Mouse (Mus musculus) thymus, adult 18-20 months (tissue): ENCODE data around the gene Lama2.

Source experiments
- DNase-seq, 2 experiments: peaks; one replicate each; pipeline ENCODE4 v3.0.0; 2022; ENCODE audit warnings: mixed read lengths in 2 of 2

The Lama2 gene

DNA sequence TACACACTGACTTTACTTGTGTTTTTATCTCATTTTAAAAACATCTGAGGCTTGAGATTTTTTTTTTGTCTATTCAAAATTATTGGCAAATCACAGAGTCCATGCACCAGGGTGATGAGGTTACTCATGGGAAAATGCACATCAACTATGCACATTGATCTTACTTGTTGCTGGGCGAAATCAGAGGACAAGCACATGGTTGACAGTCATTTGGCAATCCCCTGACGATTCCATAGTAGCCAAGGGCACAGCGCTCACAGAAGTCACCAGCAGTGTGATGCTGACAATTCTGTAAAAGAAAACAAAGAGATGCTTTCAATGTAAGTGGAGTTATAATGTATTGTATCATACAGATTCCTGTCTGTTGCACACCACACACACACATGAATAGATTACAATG lies 454.8 kb downstream of the Lama2 start:
- no peak for DNase-seq

- DNase-seq, result no peak
Measured at GRCm38 (mm10) chr10:27162364-27162763, 457.2 kb downstream of the Lama2 start.

- DNase-seq, result no peak
Measured at GRCm38 (mm10) chr10:27150220-27150619, 469.3 kb downstream of the Lama2 start.

DNA sequence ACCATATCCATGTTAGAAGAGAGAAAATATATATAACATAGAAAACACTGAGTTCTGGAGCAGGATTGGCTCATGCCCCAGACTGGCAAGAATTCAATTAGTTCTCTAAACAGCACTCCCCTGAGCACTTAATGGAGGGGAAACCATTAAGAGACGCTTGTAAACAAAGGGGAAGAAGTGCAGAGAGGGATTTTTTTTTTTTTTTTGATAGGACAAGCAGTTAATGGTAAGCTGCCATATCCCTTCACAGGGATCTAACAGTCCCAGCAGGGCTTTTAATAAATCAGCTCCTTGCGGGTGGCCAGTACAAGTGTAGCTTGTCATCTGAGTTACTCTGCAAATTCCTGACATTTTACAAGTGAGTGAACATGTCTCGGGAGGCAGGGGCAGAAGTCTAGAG lies 479.1 kb downstream of the Lama2 start:
- DNase-seq, result no peak

GRCm38 (mm10) chr10:27135768-27136167 lies 483.8 kb downstream of the Lama2 start:
- DNase-seq, result no peak

GRCm38 (mm10) chr10:27133135-27133534 lies 486.4 kb downstream of the Lama2 start:
- no peak for DNase-seq

GRCm38 (mm10) chr10:27127454-27127853 lies 492.1 kb downstream of the Lama2 start:
- DNase-seq, result no peak

DNA sequence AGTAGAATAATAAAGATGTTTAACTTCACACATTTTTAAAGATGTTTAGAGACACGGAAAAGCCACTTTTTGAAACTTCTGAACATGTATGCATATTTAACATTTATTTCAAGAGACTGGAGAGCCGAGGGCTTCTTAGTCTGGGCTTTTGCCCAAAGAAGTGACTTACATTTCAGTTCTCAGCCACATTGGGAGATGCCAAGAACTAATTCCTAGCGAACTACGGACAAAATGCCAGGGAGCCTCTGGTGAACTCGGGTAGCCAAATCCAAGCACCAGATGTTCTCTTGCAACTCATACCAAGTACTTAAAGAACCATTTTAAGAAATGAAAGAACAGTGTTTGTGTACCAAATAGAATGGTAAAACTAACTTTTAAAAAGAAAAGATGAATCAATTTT lies 495.8 kb downstream of the Lama2 start:
- no peak for DNase-seq

DNA sequence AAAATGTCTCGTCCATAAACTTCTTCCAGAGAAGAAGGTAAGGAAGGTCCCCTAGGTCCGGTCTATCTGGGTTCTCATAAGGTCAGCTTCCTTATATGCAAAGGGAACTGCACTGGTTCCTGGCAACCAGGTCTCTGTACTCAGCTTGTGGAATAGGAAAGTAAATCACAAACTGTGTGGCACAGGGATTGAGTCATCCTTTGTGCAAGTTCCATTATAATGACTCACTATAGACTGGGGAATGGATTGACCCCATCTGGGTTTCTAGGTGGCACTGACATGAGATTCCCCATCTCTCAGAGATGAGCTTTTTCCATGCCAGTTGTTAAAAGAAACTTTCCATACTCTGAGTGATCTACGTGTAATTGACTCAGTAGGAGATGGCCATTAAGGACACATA lies 501.7 kb downstream of the Lama2 start:
- DNase-seq, result no peak

- DNase-seq, result no peak
Measured at GRCm38 (mm10) chr10:27116938-27117647, 502.5 kb downstream of the Lama2 start.

DNA sequence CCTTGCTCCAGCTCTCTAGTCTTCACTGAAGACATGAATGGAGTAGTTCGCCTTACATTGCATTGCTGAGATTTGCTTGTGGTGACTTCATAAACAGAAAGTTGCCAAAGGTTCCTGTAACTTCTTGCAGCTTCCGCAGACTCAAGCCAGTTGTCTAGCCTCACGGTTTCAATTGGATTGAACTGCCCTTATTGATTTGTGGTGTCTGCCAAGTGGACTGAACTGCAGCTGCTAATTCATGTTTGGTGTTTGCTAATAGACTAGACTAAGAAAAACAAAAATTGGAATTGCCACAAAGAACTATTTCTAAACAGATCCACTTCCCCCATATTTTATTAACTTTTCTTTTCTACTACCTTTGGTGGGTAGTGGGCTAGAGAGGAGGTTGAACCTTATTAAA lies 505.4 kb downstream of the Lama2 start:
- no peak for DNase-seq

DNA sequence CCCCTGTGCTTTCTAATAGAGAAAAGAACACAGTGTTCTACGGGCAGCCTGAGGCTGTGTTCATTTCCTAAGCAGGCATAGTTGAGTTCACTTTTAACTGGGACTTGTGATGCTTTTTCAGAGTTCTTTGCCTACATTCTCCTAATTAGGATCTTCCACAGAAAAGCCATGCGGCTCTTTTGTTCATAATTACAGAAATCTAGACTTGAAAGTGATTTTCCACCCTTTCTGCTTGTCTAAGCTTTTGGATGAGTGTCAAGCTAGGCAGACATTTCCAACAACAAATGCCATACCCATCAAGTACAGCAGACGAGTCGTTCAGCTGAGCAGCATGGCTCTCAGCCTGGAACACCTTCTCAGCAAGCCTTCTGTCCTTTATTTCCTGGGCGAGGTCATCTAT lies 515.7 kb downstream of the Lama2 start:
- DNase-seq, result no peak

GRCm38 (mm10) chr10:27101800-27102353 lies 517.7 kb downstream of the Lama2 start:
- no peak for DNase-seq

- no peak for DNase-seq
Measured at GRCm38 (mm10) chr10:27077113-27077512, 542.4 kb downstream of the Lama2 start.

GRCm38 (mm10) chr10:27068794-27069435 lies 550.6 kb downstream of the Lama2 start:
- DNase-seq, result no peak

DNA sequence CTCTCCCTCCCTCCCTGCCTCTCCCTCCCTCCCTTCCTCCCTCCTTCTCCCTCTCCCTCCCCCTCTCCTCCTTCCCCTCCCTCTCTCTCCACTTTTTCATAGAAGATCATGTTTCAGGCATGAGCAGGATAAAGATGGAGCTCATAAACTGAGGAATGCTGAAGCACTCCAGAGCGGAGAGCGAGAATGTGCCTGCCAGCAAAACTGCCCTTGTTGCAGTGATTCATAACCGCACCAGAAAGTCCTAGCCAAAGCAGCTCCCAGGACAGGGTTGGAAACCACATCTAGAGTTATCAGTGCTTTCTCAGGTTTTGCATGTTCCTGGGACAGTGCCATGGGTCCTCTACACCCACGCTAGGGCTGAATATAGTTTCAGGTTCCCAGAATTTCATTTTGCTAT lies 555.9 kb downstream of the Lama2 start:
- DNase-seq, result no peak

GRCm38 (mm10) chr10:27054488-27054887 lies 565.1 kb downstream of the Lama2 start:
- DNase-seq, result no peak

GRCm38 (mm10) chr10:27047196-27047595 lies 572.4 kb downstream of the Lama2 start:
- DNase-seq, result no peak

DNA sequence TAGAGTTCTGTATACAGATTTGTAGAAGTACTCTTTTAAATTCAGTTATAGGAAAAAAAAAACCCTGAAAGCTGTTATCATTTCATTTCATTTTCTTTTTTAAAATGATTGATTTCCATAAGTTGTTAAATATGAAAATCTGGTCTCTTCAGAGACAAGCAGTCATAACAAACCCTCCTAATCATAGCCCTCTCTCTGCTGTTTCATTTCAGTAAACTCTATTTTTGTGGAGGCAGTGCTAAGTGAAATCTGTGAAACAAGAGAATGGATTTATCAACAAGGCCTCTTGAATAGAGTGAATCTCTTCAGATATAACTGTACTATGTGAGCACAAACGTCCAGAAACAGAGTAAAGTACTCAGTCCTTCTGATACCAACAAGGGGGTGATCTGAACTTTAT lies 577.7 kb downstream of the Lama2 start:
- no peak for DNase-seq

DNA sequence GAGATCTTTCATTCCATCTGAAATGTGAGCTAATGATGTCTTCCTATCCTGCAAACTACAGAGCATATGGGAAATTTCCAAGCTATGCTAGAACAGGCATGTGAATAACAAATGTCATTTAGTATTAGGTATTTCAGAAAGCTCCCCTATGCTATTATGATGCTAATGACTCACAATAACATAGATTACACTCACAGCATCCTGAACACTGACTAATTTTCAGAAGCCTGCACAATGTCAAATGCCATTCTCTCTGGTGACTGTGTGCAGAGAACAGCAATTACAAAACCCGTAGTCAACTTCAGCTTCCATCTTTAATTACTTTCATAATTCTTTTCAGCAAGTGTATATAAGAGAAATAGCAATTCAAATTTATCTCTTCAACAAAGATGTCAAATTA lies 596.9 kb downstream of the Lama2 start:
- DNase-seq, result no peak

DNA sequence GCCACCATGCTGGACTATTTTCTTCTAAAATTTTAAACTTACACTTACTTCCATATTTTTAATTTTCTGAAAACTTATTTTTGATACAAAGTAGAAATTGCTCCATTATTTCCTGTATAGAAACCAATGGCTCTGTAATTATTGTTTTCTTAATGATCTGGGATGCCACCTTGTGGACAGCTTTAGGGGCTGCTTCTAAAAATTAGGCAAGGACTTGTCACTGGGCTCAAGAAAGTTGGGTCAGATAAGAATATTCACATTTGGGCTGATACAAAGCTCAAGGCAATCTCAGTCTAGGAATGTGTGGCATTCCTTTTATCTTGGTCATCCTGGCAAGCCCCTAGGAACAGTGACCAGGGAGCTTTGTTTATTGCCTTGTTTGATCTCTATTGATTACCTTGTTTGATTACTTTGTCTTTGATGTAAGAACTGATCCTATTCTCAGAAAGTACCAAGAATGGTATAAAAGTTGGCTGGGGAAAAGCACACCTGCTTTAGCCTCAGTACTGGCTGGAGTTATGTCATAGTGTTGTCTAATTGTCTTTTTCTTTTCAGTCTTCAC lies 606.7 kb downstream of the Lama2 start:
- DNase-seq, result no peak

GRCm38 (mm10) chr10:27007364-27007763 lies 612.2 kb downstream of the Lama2 start:
- no peak for DNase-seq

DNA sequence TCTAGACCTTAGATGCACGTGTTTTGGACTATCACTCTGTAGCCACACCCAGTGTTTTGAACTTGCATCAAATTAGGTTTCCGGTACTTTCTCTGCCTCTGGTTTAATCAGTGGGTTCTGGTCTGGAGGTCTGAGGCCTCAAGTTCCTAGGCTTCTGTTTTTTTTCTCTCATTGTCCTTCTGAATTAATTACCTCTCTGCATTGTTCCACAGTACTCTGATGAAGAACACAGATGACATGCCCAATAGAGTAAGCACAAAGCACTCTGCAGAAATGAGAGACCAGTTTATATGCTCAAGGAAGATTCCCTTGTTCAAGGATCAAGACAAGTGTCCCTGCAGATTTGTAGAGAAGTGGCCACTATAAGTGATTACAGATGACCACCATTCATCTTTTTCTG lies 613.8 kb downstream of the Lama2 start:
- no peak for DNase-seq

GRCm38 (mm10) chr10:27001554-27002178 lies 617.9 kb downstream of the Lama2 start:
- DNase-seq, result no peak
